Mouse (Mus musculus) G1E (cell line): ENCODE measurements around the gene Gm21987. TPM values are rescaled to one million over a fixed set of nuclear protein-coding genes. Genes with fewer than 3 reads are reported as not detected.
A peak's percentile ranks its signal among the peaks of the same experiment; 100 is the strongest.

Source experiments
- ATAC-seq: 2 replicates; pipeline ENCODE4 v1.8.0; 2016; ENCODE audit warnings: mild to moderate bottlenecking; ENCODE audit not compliant: insufficient number of reproducible peaks, poor library complexity, low FRiP score, severe bottlenecking; ENCODE audit errors: extremely low read depth
- DNase-seq: peaks from one replicate; pipeline ENCODE4 v3.0.0; 2012; ENCODE audit warnings: low spot score
- H3K27me3 ChIP-seq: 2 replicates; pipeline ENCODE4 v1.6.1; 2012; ENCODE audit warnings: mild to moderate bottlenecking, low read length, inconsistent platforms; ENCODE audit not compliant: insufficient read depth
- H3K36me3 ChIP-seq: replicated peaks from 2 replicates; pipeline ENCODE3; 2012; ENCODE audit warnings: mild to moderate bottlenecking, inconsistent platforms
- H3K4me1 ChIP-seq: 2 replicates; pipeline ENCODE4 v1.6.1; 2012; ENCODE audit warnings: low read depth, low read length, inconsistent platforms, mixed read lengths; ENCODE audit not compliant: insufficient read depth
- H3K4me3 ChIP-seq: 2 replicates; pipeline ENCODE4 v1.5.1; 2012; ENCODE audit warnings: low read depth, mild to moderate bottlenecking, inconsistent platforms, low read length, moderate library complexity, mixed read lengths
- H3K9me3 ChIP-seq: replicated peaks from 2 replicates; pipeline ENCODE4 v1.6.1; 2012; ENCODE audit warnings: inconsistent platforms
- CTCF ChIP-seq: IDR thresholded peaks from 2 replicates; pipeline ENCODE4 v1.5.1; 2012; ENCODE audit warnings: low read depth, low read length, inconsistent platforms, mixed read lengths
- GATA1 ChIP-seq: IDR thresholded peaks from 2 replicates; pipeline ENCODE4 v1.6.1; 2012; ENCODE audit warnings: borderline replicate concordance, low read length, inconsistent platforms, mixed read lengths
- GATA2 ChIP-seq: IDR thresholded peaks from 2 replicates; pipeline ENCODE4 v1.6.1; 2012; ENCODE audit warnings: low read depth, low read length, inconsistent platforms, borderline replicate concordance
- POLR2AphosphoS5 ChIP-seq: IDR thresholded peaks from 2 replicates; pipeline ENCODE4 v1.6.1; 2012; ENCODE audit warnings: low read depth, low read length, inconsistent platforms; ENCODE audit not compliant: insufficient replicate concordance
- TAL1 ChIP-seq: conservative IDR thresholded peaks from 2 replicates; pipeline ENCODE4 v1.6.1; 2012; ENCODE audit warnings: low read depth, low read length, inconsistent platforms, mixed read lengths
- polyA plus RNA-seq: library from polyadenylated mRNA; stranded (reverse); fragments of >175 nt; gene quantifications from 2 replicates; pipeline ENCODE4 v1.2.3, GENCODE M21; 2012
- total RNA-seq, 2 experiments: library from RNA; stranded (forward) in 1 of 2; stranded (reverse) in 1 of 2; fragments of 200-1000 nt in 1 of 2; fragments of >200 nt in 1 of 2; fragmentation: Nextera tagmentation in 1 of 2; gene quantifications; 2 replicates each; pipeline ENCODE4 v1.2.3; 2014 to 2017

Gene Gm21987
- total and polyA plus RNA-seq, 3 experiments = 4.7 to 1,146 TPM; not detected in 1

- Histone ChIP-seq H3K27me3 (no peaks in the 10 kb centered on the region), H3K4me3 (peak overlapping the region; percentile 50; the same call in 1 of the 2 replicates), H3K4me1 (peaks cover 76% of the 10 kb centered on the region), H3K36me3 (peaks cover 31% of the 10 kb centered on the region), H3K9me3 (no peaks in the 10 kb centered on the region)
- DNase-seq = no peak
- TF ChIP-seq GATA1 = no peak
- TF ChIP-seq GATA2 = no peak
- TF ChIP-seq POLR2AphosphoS5 = no peak
- no peak for TF ChIP-seq TAL1
- no peak for TF ChIP-seq CTCF
- ATAC-seq = no peak
Measured at GRCm38 (mm10) chr16:38376841-38377249, 30.0 kb downstream of the Gm21987 start.

DNA sequence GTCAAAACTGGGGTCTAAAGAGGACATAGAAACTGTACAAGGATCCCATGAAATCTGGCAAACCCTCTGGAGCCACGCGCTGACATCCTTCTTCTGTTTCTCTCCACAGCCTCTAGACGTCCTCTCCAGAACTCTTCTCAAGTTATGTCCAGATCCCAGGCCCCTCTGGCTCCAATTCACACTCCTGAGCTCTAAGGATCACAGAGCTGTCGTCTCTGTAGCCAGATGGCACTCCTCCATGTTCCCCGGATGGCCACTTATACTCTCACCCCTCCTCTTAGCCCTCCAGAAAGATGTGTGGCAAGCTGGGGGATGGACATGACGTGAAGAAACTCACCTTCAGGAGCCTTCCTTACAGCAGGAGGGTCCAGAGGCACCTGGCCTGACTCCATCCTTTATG is 30.7 kb downstream of the Gm21987 start:
- Histone ChIP-seq H3K27me3 (no peaks in the 10 kb centered on the region), H3K36me3 (peaks cover 31% of the 10 kb centered on the region), H3K4me1 (peaks cover 74% of the 10 kb centered on the region), H3K4me3 (no peak overlapping the region), H3K9me3 (no peaks in the 10 kb centered on the region)
- ATAC-seq (no peak), DNase-seq (no peak)
- no peak for TF ChIP-seq GATA1
- TF ChIP-seq TAL1 = no peak
- TF ChIP-seq GATA2 = no peak
- TF ChIP-seq POLR2AphosphoS5 = no peak
- no peak for TF ChIP-seq CTCF

DNA sequence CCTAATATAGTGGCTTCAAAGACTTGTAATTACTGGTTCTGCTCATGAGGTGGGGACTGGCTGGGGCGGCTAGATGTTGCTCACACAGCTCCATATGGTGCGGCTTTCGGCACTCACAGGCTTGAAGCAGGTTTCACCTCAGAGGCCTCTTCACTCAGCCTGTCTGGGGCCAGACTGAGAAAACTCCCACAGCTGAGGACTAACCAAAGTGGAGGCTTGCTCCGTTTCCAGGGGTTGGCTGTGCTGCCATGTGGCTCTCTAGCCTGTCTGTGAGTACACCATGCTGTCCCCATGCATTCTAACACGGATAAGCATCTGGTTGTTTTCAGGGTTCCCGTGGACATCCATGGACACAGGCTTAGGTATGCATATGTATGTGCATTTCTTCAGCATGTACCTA is 31.8 kb downstream of the Gm21987 start:
- ATAC-seq = no peak
- H3K4me3 ChIP-seq = no peak overlapping the region; the same call in 1 of the 2 replicates
- peaks cover 31% of the 10 kb centered on the region for H3K36me3 ChIP-seq
- H3K27me3 ChIP-seq = no peaks in the 10 kb centered on the region
- peaks cover 73% of the 10 kb centered on the region for H3K4me1 ChIP-seq
- no peak for DNase-seq
- TF ChIP-seq GATA2 (no peak), POLR2AphosphoS5 (no peak), TAL1 (no peak), CTCF (no peak), GATA1 (no peak)
- no peaks in the 10 kb centered on the region for H3K9me3 ChIP-seq

- H3K9me3 ChIP-seq = no peaks in the 10 kb centered on the region
- ATAC-seq (no peak), DNase-seq (no peak)
- H3K36me3 ChIP-seq = peaks cover 27% of the 10 kb centered on the region
- no peaks in the 10 kb centered on the region for H3K27me3 ChIP-seq
- no peak overlapping the region; the same call in 1 of the 2 replicates for H3K4me3 ChIP-seq
- TF ChIP-seq CTCF (no peak), GATA2 (no peak), TAL1 (no peak), POLR2AphosphoS5 (no peak), GATA1 (no peak)
- H3K4me1 ChIP-seq = peaks cover 73% of the 10 kb centered on the region
Measured at GRCm38 (mm10) chr16:38379088-38379487, 32.2 kb downstream of the Gm21987 start.

- no peak for ATAC-seq
- no peaks in the 10 kb centered on the region for H3K9me3 ChIP-seq
- peaks cover 24% of the 10 kb centered on the region for H3K36me3 ChIP-seq
- H3K27me3 ChIP-seq = no peaks in the 10 kb centered on the region
- H3K4me3 ChIP-seq = no peak overlapping the region
- peaks cover 73% of the 10 kb centered on the region for H3K4me1 ChIP-seq
- no peak for TF ChIP-seq TAL1
- TF ChIP-seq POLR2AphosphoS5 = no peak
- no peak for TF ChIP-seq CTCF
- no peak for TF ChIP-seq GATA2
- no peak for TF ChIP-seq GATA1
- no peak for DNase-seq
Measured at GRCm38 (mm10) chr16:38379493-38379892, 32.7 kb downstream of the Gm21987 start.

DNA sequence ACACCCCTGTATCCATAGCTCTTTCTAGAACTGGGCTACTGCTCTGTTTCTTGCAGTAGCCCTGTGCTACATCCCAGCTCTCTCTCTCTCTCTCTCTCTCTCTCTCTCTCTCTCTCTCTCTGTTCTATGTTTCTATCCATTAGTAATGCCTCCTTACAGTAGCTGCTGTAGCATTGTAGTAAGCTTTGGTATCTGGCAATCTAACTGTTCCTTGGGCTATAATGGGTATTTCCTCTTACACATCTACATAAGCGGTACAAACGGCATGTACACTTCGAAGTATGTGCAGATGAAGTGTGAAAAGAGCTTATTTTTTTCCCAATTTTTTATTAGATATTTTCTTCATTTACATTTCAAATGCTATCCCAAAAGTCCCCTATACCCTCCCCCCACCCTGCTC is 33.1 kb downstream of the Gm21987 start:
- ATAC-seq (no peak), DNase-seq (no peak)
- peaks cover 24% of the 10 kb centered on the region for H3K36me3 ChIP-seq
- no peak for TF ChIP-seq GATA1
- no peak for TF ChIP-seq CTCF
- no peak for TF ChIP-seq TAL1
- no peak for TF ChIP-seq POLR2AphosphoS5
- no peak for TF ChIP-seq GATA2
- no peak overlapping the region for H3K4me3 ChIP-seq
- no peaks in the 10 kb centered on the region for H3K27me3 ChIP-seq
- H3K9me3 ChIP-seq = no peaks in the 10 kb centered on the region
- H3K4me1 ChIP-seq = peaks cover 73% of the 10 kb centered on the region

DNA sequence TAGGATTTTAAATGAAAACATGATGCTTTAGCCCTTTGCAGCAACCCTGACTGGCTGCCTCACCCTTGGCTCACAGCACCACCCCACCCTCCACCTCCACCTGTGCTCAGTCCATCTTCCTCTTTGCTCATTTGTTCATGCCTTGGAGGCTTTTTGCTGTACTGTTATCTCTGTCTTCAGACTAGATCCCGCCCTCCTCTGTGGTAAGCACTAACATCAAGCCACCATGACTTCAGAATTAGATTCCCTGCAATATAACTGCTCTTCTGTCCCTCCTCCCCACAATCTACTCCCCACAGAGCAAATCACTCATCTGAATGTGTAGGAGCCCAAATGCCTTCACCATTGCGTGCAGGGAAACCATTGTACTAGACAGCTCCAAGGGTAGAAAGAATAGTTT is 36.8 kb downstream of the Gm21987 start:
- no peak for TF ChIP-seq GATA1
- TF ChIP-seq GATA2 = no peak
- peak; percentile 67 for TF ChIP-seq TAL1
- no peak for TF ChIP-seq CTCF
- no peaks in the 10 kb centered on the region for H3K27me3 ChIP-seq
- peak; percentile 59 for DNase-seq
- no peak overlapping the region; the same call in 1 of the 2 replicates for H3K4me3 ChIP-seq
- H3K4me1 ChIP-seq = peaks cover 71% of the 10 kb centered on the region
- peaks cover 2% of the 10 kb centered on the region for H3K36me3 ChIP-seq
- no peaks in the 10 kb centered on the region for H3K9me3 ChIP-seq
- peak; percentile 85 for ATAC-seq
